Mouse (Mus musculus) thymus, adult 18-20 months (tissue): ENCODE measurements around the gene Olfr1037.
"Not testable (repeated sequence)": the region's sequence is repeated elsewhere in the genome, so short reads cannot be mapped to it uniquely, and the experiment has no call there.

ENCODE experiments used
- DNase-seq, 2 experiments: peaks; one replicate each; pipeline ENCODE4 v3.0.0; 2022; ENCODE audit warnings: mixed read lengths in 2 of 2

The Olfr1037 gene

GRCm38 (mm10) chr2:86087285-86087684 is at the start of gene Olfr1037:
Gene Olfr1037 (minus strand): TSS chr2:86087385.
- no peak for DNase-seq

- no peak for DNase-seq
Measured at GRCm38 (mm10) chr2:86135828-86136227, 48.6 kb upstream of the Olfr1037 start, which contains the start of gene Olfr1039. Gene Olfr1039 (minus strand): TSS chr2:86135928.

GRCm38 (mm10) chr2:86080478-86080877 is 6.7 kb downstream of the Olfr1037 start:
- DNase-seq, result not testable (repeated sequence)

- not testable (repeated sequence) for DNase-seq
Measured at GRCm38 (mm10) chr2:86073692-86074091, 13.5 kb downstream of the Olfr1037 start, which contains the start of gene Olfr1036. Gene Olfr1036 (plus strand): TSS chr2:86073992.

- DNase-seq, result no peak
Measured at GRCm38 (mm10) chr2:86070189-86070588, 17.0 kb downstream of the Olfr1037 start.

GRCm38 (mm10) chr2:86063766-86064165 is 23.4 kb downstream of the Olfr1037 start:
- not testable (repeated sequence) for DNase-seq

GRCm38 (mm10) chr2:86050777-86051176 is 36.4 kb downstream of the Olfr1037 start:
- DNase-seq, result not testable (repeated sequence)

GRCm38 (mm10) chr2:86045561-86045960 is 41.6 kb downstream of the Olfr1037 start, which contains the start of gene Olfr1034:
Gene Olfr1034 (plus strand): TSS chr2:86045861.
- no peak for DNase-seq
